Mouse (Mus musculus) liver, embryonic 14.5 days (tissue): ENCODE measurements around the gene Prr23a3.

Source experiments
- CTCF ChIP-seq: IDR thresholded peaks from 2 replicates; pipeline ENCODE4 v1.5.1; 2016; ENCODE audit warnings: antibody characterized with exemption, low read depth, control low read depth
- EP300 ChIP-seq: IDR thresholded peaks from 2 replicates; pipeline ENCODE4 v1.6.1; 2016; ENCODE audit warnings: antibody characterized with exemption, low read depth

DNA sequence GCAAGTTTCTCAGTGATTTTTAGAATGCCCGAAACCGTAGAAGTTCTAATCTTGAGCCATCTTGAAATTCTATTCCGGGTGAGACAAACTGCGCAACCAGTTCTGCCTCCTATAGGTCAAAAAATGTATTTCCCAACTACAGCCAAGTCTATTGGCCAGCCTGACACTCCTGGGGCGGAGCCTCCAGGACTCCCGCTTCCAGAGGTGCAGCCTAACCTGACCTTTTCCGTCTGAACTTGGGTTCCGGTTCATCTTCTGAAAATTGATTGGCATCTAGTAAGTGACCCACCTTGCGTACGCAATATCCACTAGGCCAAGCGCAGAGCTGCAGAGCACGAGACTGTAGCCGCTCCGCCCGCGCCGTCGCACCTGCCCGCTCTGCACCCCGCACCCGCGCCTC lies at the start of gene Prr23a3:
- no peak for TF ChIP-seq CTCF
- TF ChIP-seq EP300, result no peak
